Mouse (Mus musculus) myocyte (in vitro differentiated cells): ENCODE results near the gene Tbx6. TPM values are rescaled to one million over a fixed set of nuclear protein-coding genes. Genes with fewer than 3 reads are reported as not detected.
"Not testable (repeated sequence)": the region's sequence is repeated elsewhere in the genome, so short reads cannot be mapped to it uniquely, and the experiment has no call there.

Source experiments
- H3K27me3 ChIP-seq: one replicate; pipeline ENCODE4 v1.6.1; 2011; ENCODE audit not compliant: control insufficient read depth, insufficient read depth, insufficient read length
- H3K36me3 ChIP-seq: one replicate; pipeline ENCODE4 v1.6.1; 2011; ENCODE audit not compliant: control insufficient read depth, insufficient read depth
- H3K4me2 ChIP-seq: one replicate; pipeline ENCODE4 v1.6.1; 2011; ENCODE audit warnings: low read depth, control low read depth
- H3K4me3 ChIP-seq: one replicate; pipeline ENCODE4 v1.5.1; 2011; ENCODE audit warnings: mild to moderate bottlenecking, control low read depth, moderate library complexity
- H3K79me2 ChIP-seq: one replicate; pipeline ENCODE4 v1.6.1; 2011; ENCODE audit not compliant: control insufficient read depth, insufficient read depth
- H3ac ChIP-seq: one replicate; pipeline ENCODE4 v1.6.1; 2011; ENCODE audit not compliant: control insufficient read depth, insufficient read length
- CEBPB ChIP-seq: IDR thresholded peaks from 2 replicates; pipeline ENCODE4 v1.6.1; 2011; ENCODE audit warnings: mild to moderate bottlenecking, moderate library complexity; ENCODE audit not compliant: poor library complexity, insufficient read depth, severe bottlenecking
- E2F4 ChIP-seq: IDR thresholded peaks from one replicate; pipeline ENCODE4 v1.6.1; 2011; ENCODE audit warnings: mild to moderate bottlenecking, control low read depth, moderate library complexity; ENCODE audit not compliant: insufficient read depth
- MAX ChIP-seq: IDR thresholded peaks from one replicate; pipeline ENCODE4 v1.6.1; 2011; ENCODE audit warnings: low read depth, mild to moderate bottlenecking, control low read depth
- MYOD1 ChIP-seq, 3 experiments: IDR thresholded peaks; one replicate each; pipeline ENCODE4 v1.6.1; 2011; ENCODE audit warnings: control low read depth in 2 of 3, low read depth in 2 of 3, mild to moderate bottlenecking in 2 of 3, moderate library complexity in 1 of 3; ENCODE audit not compliant: insufficient read length in 2 of 3, control insufficient read depth in 1 of 3
- MYOG ChIP-seq, 3 experiments: IDR thresholded peaks; one replicate each; pipeline ENCODE4 v1.6.1; 2011; ENCODE audit warnings: control low read depth in 2 of 3, low read depth in 2 of 3, mild to moderate bottlenecking in 2 of 3; ENCODE audit not compliant: insufficient read length in 2 of 3, control insufficient read depth in 1 of 3, insufficient read depth in 1 of 3
- POLR2A ChIP-seq: IDR thresholded peaks from one replicate; pipeline ENCODE4 v1.6.1; 2011; ENCODE audit warnings: low read depth, mild to moderate bottlenecking, control low read depth, moderate library complexity; ENCODE audit not compliant: insufficient read length
- POLR2AphosphoS2 ChIP-seq: IDR thresholded peaks from one replicate; pipeline ENCODE4 v1.6.1; 2011; ENCODE audit warnings: low read depth, control low read depth; ENCODE audit not compliant: insufficient read length
- REST ChIP-seq: IDR thresholded peaks from one replicate; pipeline ENCODE4 v1.6.1; 2011; ENCODE audit warnings: mild to moderate bottlenecking, control low read depth, moderate library complexity; ENCODE audit not compliant: insufficient read depth, insufficient read length
- SRF ChIP-seq: IDR thresholded peaks from one replicate; pipeline ENCODE4 v1.6.1; 2011; ENCODE audit warnings: low read depth; ENCODE audit not compliant: control insufficient read depth, insufficient read length
- TCF12 ChIP-seq: IDR thresholded peaks from one replicate; pipeline ENCODE4 v1.6.1; 2011; ENCODE audit warnings: mild to moderate bottlenecking, control low read depth; ENCODE audit not compliant: poor library complexity, insufficient read depth, severe bottlenecking
- TCF3 ChIP-seq: IDR thresholded peaks from one replicate; pipeline ENCODE4 v1.6.1; 2011; ENCODE audit warnings: low read depth, control low read depth; ENCODE audit not compliant: insufficient read length
- USF1 ChIP-seq: IDR thresholded peaks from one replicate; pipeline ENCODE4 v1.6.1; 2011; ENCODE audit warnings: low read depth, mild to moderate bottlenecking, control low read depth, moderate library complexity
- polyA plus RNA-seq: library from polyadenylated mRNA; unstranded; fragments of >200 nt; fragmentation: generic; extraction: Trizol; gene quantifications from one replicate; pipeline ENCODE4 v1.2.1, GENCODE M21; 2012; ENCODE audit warnings: missing spikeins

The Tbx6 gene
- polyA plus RNA-seq, 1 experiment: 0.23 TPM

GRCm38 (mm10) chr7:126778147-126778546, 3.1 kb upstream of the Tbx6 start:
- H3K36me3 ChIP-seq: no peaks in the 10 kb centered on the region
- H3K4me2 ChIP-seq: no peak overlapping the region
- no peak for TF ChIP-seq USF1
- no peak for TF ChIP-seq MYOD1 (IDR thresholded peaks at IDR 0.05; ENCODE audit: control insufficient read depth in 1 of 3, insufficient read length in 2 of 3, low read depth in 2 of 3)
- TF ChIP-seq REST: no peak
- no peak for TF ChIP-seq CEBPB
- TF ChIP-seq MYOG (IDR thresholded peaks at IDR 0.05; ENCODE audit: control insufficient read depth in 1 of 3, insufficient read depth in 1 of 3, insufficient read length in 2 of 3, low read depth in 2 of 3): no peak
- no peak for TF ChIP-seq POLR2A
- H3K4me3 ChIP-seq: no peak overlapping the region
- H3K79me2 ChIP-seq: no peaks in the 10 kb centered on the region
- no peak overlapping the region for H3ac ChIP-seq
- H3K27me3 ChIP-seq: no peaks in the 10 kb centered on the region

DNA sequence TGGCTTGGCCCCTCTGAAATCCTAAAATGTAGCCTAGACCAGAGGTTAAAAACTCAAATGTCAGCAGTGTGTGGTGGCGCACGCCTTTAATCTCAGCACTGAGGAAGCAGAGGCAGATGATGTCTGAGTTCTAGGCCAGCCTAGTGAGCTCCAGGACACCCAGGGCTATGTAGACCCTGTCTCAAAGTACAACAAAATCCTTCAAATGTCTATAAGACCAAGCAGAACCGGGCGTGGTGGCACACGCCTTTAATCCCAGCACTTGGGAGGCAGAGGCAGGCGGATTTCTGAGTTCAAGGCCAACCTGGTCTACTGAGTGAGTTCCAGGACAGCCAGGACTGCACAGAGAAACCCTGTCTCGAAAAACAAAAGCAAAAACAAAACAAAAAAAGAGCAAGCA, 2.2 kb upstream of the Tbx6 start:
- H3ac ChIP-seq, H3K79me2 ChIP-seq, H3K36me3 ChIP-seq, H3K4me3 ChIP-seq, H3K27me3 ChIP-seq, H3K4me2 ChIP-seq: not testable (repeated sequence)

DNA sequence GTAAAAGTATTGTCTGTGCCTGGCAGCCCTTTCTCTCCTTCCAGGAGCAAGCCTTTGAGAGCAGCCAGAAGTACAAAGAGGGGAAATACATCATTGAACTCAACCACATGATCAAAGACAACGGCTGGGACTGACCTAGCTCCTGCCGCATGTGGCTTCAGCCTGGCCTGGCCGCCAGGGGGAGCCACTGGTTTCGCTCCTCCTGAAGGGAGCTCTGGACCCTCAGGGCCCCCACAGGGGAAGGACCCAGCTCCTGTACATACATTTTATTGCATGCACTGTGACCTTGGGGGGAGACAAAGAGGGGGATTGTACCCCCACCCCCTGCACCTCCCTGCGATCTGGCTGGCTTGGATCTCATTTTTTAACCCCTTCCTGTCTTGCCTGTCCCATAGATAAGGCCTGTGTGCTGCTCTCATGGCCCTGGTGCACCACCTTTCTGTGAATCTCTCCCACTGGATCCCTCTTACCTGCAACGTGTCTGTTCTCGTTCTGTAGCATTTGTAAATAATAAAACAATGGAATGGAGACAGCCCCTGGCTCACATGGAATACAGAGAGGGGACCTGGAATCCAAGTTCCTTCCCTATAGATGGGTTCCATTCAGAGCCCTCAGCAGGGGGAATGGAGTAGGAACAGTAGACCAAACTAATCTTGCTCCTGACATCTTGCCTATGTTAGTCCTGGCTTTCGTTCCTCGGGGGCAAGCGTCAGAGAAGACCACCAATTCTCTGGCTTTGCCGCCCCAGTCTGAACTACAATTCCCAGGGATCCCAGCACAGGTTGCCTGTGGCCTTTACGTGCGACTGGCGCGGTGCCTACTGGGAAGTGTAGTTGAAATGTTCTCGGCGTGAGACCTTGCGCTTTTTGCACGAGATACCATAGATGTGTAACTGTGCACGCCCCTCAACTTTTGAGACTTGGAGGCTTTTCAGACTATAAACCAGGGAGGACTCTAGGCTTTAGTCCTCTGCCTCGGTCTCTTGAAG, 1.0 kb upstream of the Tbx6 start:
- Histone ChIP-seq H3K4me2 (peak overlapping the region; percentile 1), H3K27me3 (no peaks in the 10 kb centered on the region), H3ac (no peak overlapping the region), H3K4me3 (no peak overlapping the region), H3K79me2 (no peaks in the 10 kb centered on the region), H3K36me3 (no peaks in the 10 kb centered on the region)
- no peak for TF ChIP-seq TCF3
- TF ChIP-seq MAX: no peak
- TF ChIP-seq USF1: no peak
- TF ChIP-seq REST: no peak
- no peak for TF ChIP-seq MYOD1 (IDR thresholded peaks at IDR 0.05; ENCODE audit: control insufficient read depth in 1 of 3, insufficient read length in 2 of 3, low read depth in 2 of 3)
- TF ChIP-seq POLR2AphosphoS2: no peak
- no peak for TF ChIP-seq MYOG (IDR thresholded peaks at IDR 0.05; ENCODE audit: control insufficient read depth in 1 of 3, insufficient read depth in 1 of 3, insufficient read length in 2 of 3, low read depth in 2 of 3)
- TF ChIP-seq POLR2A: no peak
- no peak for TF ChIP-seq TCF12
- no peak for TF ChIP-seq SRF
- TF ChIP-seq E2F4: no peak
- no peak for TF ChIP-seq CEBPB

GRCm38 (mm10) chr7:126781661-126782370, 533 bp downstream of the Tbx6 start:
- Histone ChIP-seq H3K4me3 (no peak overlapping the region), H3K36me3 (peaks cover 1% of the 10 kb centered on the region), H3K27me3 (no peaks in the 10 kb centered on the region), H3K79me2 (no peaks in the 10 kb centered on the region), H3ac (no peak overlapping the region), H3K4me2 (no peak overlapping the region)
- no peak for TF ChIP-seq CEBPB
- TF ChIP-seq POLR2A: peak; percentile 11
- TF ChIP-seq TCF12: no peak
- TF ChIP-seq MYOG (IDR thresholded peaks at IDR 0.05; ENCODE audit: control insufficient read depth in 1 of 3, insufficient read depth in 1 of 3, insufficient read length in 2 of 3, low read depth in 2 of 3): no peak
- no peak for TF ChIP-seq POLR2AphosphoS2

- H3K79me2 ChIP-seq: no peaks in the 10 kb centered on the region
- no peak overlapping the region for H3K4me3 ChIP-seq
- TF ChIP-seq TCF12 (no peak), MAX (no peak), CEBPB (no peak), REST (no peak)
- no peaks in the 10 kb centered on the region for H3K27me3 ChIP-seq
- H3K36me3 ChIP-seq: peaks cover 9% of the 10 kb centered on the region
- H3K4me2 ChIP-seq: no peak overlapping the region
- no peak overlapping the region for H3ac ChIP-seq
These were observed 1.4 kb downstream of the Tbx6 start for GRCm38 (mm10) chr7:126782693-126783092.
